Mouse (Mus musculus) adrenal gland, adult 18-20 months (tissue): ENCODE data around the gene H2al1h. TPM values are rescaled to one million over a fixed set of nuclear protein-coding genes. Genes with fewer than 3 reads are reported as not detected.
"Not testable (repeated sequence)": the region's sequence is repeated elsewhere in the genome, so short reads cannot be mapped to it uniquely, and the experiment has no call there.

Experiments
- DNase-seq, 2 experiments: peaks; one replicate each; pipeline ENCODE4 v3.0.0; 2021 to 2022; ENCODE audit warnings: low spot score in 2 of 2
- long read RNA-seq, 2 experiments: library from polyadenylated mRNA; stranded (forward); transcript quantifications; one replicate each; pipeline ENCODE4 v2.0.0; 2021
- total RNA-seq, 2 experiments: library from RNA; stranded (reverse); gene quantifications; 1 replicate in 1 of 2; 2 replicates in 1 of 2; pipeline ENCODE4 v1.2.3; 2021

Gene H2al1h
- not detected for total RNA-seq
- long read RNA-seq, experiment 1, result 0 reads
- long read RNA-seq, experiment 2, result 0 reads

- not testable (repeated sequence) for DNase-seq
Observed at GRCm38 (mm10) chrX:11321192-11321591, at the start of gene H2al1h. TSS of gene H2al1h (plus strand) at chrX:11321492.

GRCm38 (mm10) chrX:11273190-11273589, 48.1 kb upstream of the H2al1h start:
- DNase-seq, result no peak

- no peak for DNase-seq
Observed at GRCm38 (mm10) chrX:11277083-11277482, 44.2 kb upstream of the H2al1h start.

GRCm38 (mm10) chrX:11280741-11281140, 40.6 kb upstream of the H2al1h start:
- no peak for DNase-seq

- no peak for DNase-seq
Observed at GRCm38 (mm10) chrX:11288306-11288882, 32.9 kb upstream of the H2al1h start.

- no peak for DNase-seq
Observed at GRCm38 (mm10) chrX:11289244-11289643, 32.0 kb upstream of the H2al1h start.

- DNase-seq, result not testable (repeated sequence)
Observed at GRCm38 (mm10) chrX:11298957-11299356, 22.3 kb upstream of the H2al1h start, which contains the start of gene H2al1a. TSS of gene H2al1a (plus strand) at chrX:11299257.

- DNase-seq, result not testable (repeated sequence)
Observed at GRCm38 (mm10) chrX:11302132-11302531, 19.2 kb upstream of the H2al1h start, which contains the start of gene H2al1b. TSS of gene H2al1b (plus strand) at chrX:11302432.

GRCm38 (mm10) chrX:11305355-11305754, 15.9 kb upstream of the H2al1h start, which contains the start of gene H2al1c:
TSS of gene H2al1c (plus strand) at chrX:11305655.
- not testable (repeated sequence) for DNase-seq

GRCm38 (mm10) chrX:11308524-11308923, 12.8 kb upstream of the H2al1h start, which contains the start of gene H2al1d:
TSS of gene H2al1d (plus strand) at chrX:11308824.
- DNase-seq, result not testable (repeated sequence)

GRCm38 (mm10) chrX:11311634-11312033, 9.7 kb upstream of the H2al1h start, which contains the start of gene H2al1e:
TSS of gene H2al1e (plus strand) at chrX:11311934.
- DNase-seq, result not testable (repeated sequence)

- not testable (repeated sequence) for DNase-seq
Observed at GRCm38 (mm10) chrX:11314858-11315257, 6.4 kb upstream of the H2al1h start, which contains the start of gene H2al1f. TSS of gene H2al1f (plus strand) at chrX:11315158.

GRCm38 (mm10) chrX:11317956-11318355, 3.3 kb upstream of the H2al1h start, which contains the start of gene H2al1g:
TSS of gene H2al1g (plus strand) at chrX:11318256.
- DNase-seq, result not testable (repeated sequence)

- not testable (repeated sequence) for DNase-seq
Observed at GRCm38 (mm10) chrX:11324359-11324758, 3.1 kb downstream of the H2al1h start, which contains the start of gene H2al1i. TSS of gene H2al1i (plus strand) at chrX:11324659.

- not testable (repeated sequence) for DNase-seq
Observed at GRCm38 (mm10) chrX:11327522-11327921, 6.2 kb downstream of the H2al1h start, which contains the start of gene H2al1j. TSS of gene H2al1j (plus strand) at chrX:11327822.

GRCm38 (mm10) chrX:11345762-11346161, 24.5 kb downstream of the H2al1h start:
- DNase-seq, result no peak

GRCm38 (mm10) chrX:11346756-11347155, 25.5 kb downstream of the H2al1h start:
- DNase-seq, result no peak

- DNase-seq, result no peak
Observed at GRCm38 (mm10) chrX:11360823-11361222, 39.5 kb downstream of the H2al1h start.

GRCm38 (mm10) chrX:11361261-11361660, 40.0 kb downstream of the H2al1h start:
- DNase-seq, result no peak

GRCm38 (mm10) chrX:11363890-11364289, 42.6 kb downstream of the H2al1h start:
- no peak for DNase-seq

GRCm38 (mm10) chrX:11365151-11365550, 43.9 kb downstream of the H2al1h start:
- DNase-seq, result no peak
